Mouse (Mus musculus) ES-E14 (cell line): Measurements from ENCODE around the gene Sbf2. TPM values are rescaled to one million over a fixed set of nuclear protein-coding genes. Genes with fewer than 3 reads are reported as not detected.

Source experiments
- DNase-seq: peaks from one replicate; pipeline ENCODE4 v3.0.0-alpha.2; 2013; ENCODE audit warnings: low read depth, low spot score
- H3K27ac ChIP-seq: 2 replicates; pipeline ENCODE4 v1.5.1; 2012; ENCODE audit warnings: low read depth, mild to moderate bottlenecking, low read length, moderate library complexity, mixed read lengths; ENCODE audit not compliant: poor library complexity, insufficient read depth, severe bottlenecking
- H3K36me3 ChIP-seq: 2 replicates; pipeline ENCODE4 v1.6.1; 2012; ENCODE audit warnings: mild to moderate bottlenecking, low read length, moderate library complexity, mixed read lengths; ENCODE audit not compliant: control insufficient read depth, poor library complexity, insufficient read depth, severe bottlenecking
- H3K4me1 ChIP-seq, 2 experiments: fragments of 150-350 bp in 1 of 2; sonication (generic) in 1 of 2; 2 replicates each; pipeline ENCODE4 v1.6.1; 2012; ENCODE audit warnings: low read length in 2 of 2, mild to moderate bottlenecking in 1 of 2, mixed read lengths in 1 of 2; ENCODE audit not compliant: control insufficient read depth in 2 of 2, insufficient read depth in 2 of 2, poor library complexity in 1 of 2
- H3K4me3 ChIP-seq, 2 experiments: fragments of 150-350 bp in 1 of 2; sonication (generic) in 1 of 2; 2 replicates each; pipeline ENCODE4 v1.5.1; 2012; ENCODE audit warnings: low read length in 2 of 2, low read depth in 1 of 2, mild to moderate bottlenecking in 1 of 2, mixed read lengths in 1 of 2; ENCODE audit not compliant: insufficient read depth in 1 of 2, poor library complexity in 1 of 2, severe bottlenecking in 1 of 2
- H3K9ac ChIP-seq: 2 replicates; pipeline ENCODE4 v1.6.1; 2012; ENCODE audit warnings: low read depth, mild to moderate bottlenecking, low read length, mixed read lengths; ENCODE audit not compliant: poor library complexity, insufficient read depth, severe bottlenecking
- H3K9me3 ChIP-seq: fragments of 150-350 bp; sonication (generic); 2 replicates; pipeline ENCODE4 v1.6.1; 2012; ENCODE audit warnings: low read depth, mild to moderate bottlenecking, low read length; ENCODE audit not compliant: control insufficient read depth, insufficient read depth
- CHD2 ChIP-seq: IDR thresholded peaks from 2 replicates; pipeline ENCODE4 v1.6.1; 2014; ENCODE audit warnings: mild to moderate bottlenecking, low read depth, low read length, inconsistent platforms
- HCFC1 ChIP-seq: IDR thresholded peaks from 2 replicates; pipeline ENCODE4 v1.6.1; 2012; ENCODE audit warnings: low read length, inconsistent platforms, borderline replicate concordance; ENCODE audit not compliant: insufficient read depth
- MAFK ChIP-seq: IDR thresholded peaks from 2 replicates; pipeline ENCODE4 v1.6.1; 2014; ENCODE audit warnings: mild to moderate bottlenecking, low read depth, low read length, inconsistent platforms; ENCODE audit not compliant: insufficient read depth
- ZC3H11A ChIP-seq: IDR thresholded peaks from 2 replicates; pipeline ENCODE4 v1.6.1; 2012; ENCODE audit warnings: low read depth, mild to moderate bottlenecking, inconsistent platforms, low read length, borderline replicate concordance
- ZNF384 ChIP-seq: IDR thresholded peaks from 2 replicates; pipeline ENCODE4 v1.6.1; 2012; ENCODE audit warnings: low read depth, low read length, inconsistent platforms
- in situ Hi-C, 2 experiments: fragments of 600-800 bp; cut with MboI; formaldehyde crosslinking; loops; one replicate each; pipeline ENCODE4 v1.15.1; 2025; ENCODE audit warnings: low sequenced_read_pairs in 2 of 2, inconsistent platforms in 1 of 2; ENCODE audit not compliant: unreplicated experiment in 2 of 2
- total RNA-seq: library from RNA; depleted of rRNA; stranded (reverse); fragments of 300-350 nt; gene quantifications from 2 replicates; pipeline ENCODE4 v1.2.3, GENCODE M21; 2012

The Sbf2 gene
- total RNA-seq, 1 experiment, result 17.4 TPM

GRCm38 (mm10) chr7:110627486-110628272 is 13.0 kb upstream of the Sbf2 start, which contains the start of gene Adm:
Gene Adm, plus strand, starts transcription at chr7:110627661.
- in situ Hi-C loops, result loop anchor here (5.0 to 25.0 kb wide), 5 partner anchors 63 to 465 kb away; no protein-coding TSS in a partner anchor
- H3K27ac ChIP-seq, result no peak within 1 kb of the TSS

GRCm38 (mm10) chr7:110627099-110627482 is 12.4 kb upstream of the Sbf2 start:
- Histone ChIP-seq H3K27ac (no peak overlapping the region), H3K9ac (no peak overlapping the region), H3K4me3 (peak overlapping the region in 1 of 2 experiments; percentile 55; a peak in 1 of 4 replicates), H3K4me1 (peaks cover 0 to 13% of the 10 kb centered on the region in 2 experiments; a peak in 2 of 4 replicates), H3K36me3 (no peaks in the 10 kb centered on the region), H3K9me3 (no peaks in the 10 kb centered on the region)
- no peak for DNase-seq
- TF ChIP-seq MAFK (no peak), HCFC1 (no peak), ZNF384 (no peak), CHD2 (no peak), ZC3H11A (no peak)
- in situ Hi-C loops, result loop anchor here (5.0 to 25.0 kb wide), 5 partner anchors 62 to 465 kb away; no protein-coding TSS in a partner anchor

More at GRCm38 (mm10) chr7:110627486-110628272, 13.0 kb upstream of the Sbf2 start, which contains the start of gene Adm:
- Histone ChIP-seq H3K4me1 (peaks cover 0 to 13% of the 10 kb centered on the region in 2 experiments; a peak in 2 of 4 replicates), H3K9ac (no peak within 1 kb of the TSS), H3K4me3 (peak within 1 kb of the TSS; percentile 40 to 55; a peak in 3 of 4 replicates), H3K9me3 (no peaks in the 10 kb centered on the region), H3K36me3 (no peaks in the 10 kb centered on the region)
- DNase-seq, result no peak
- no peak for TF ChIP-seq MAFK
- no peak for TF ChIP-seq HCFC1
- no peak for TF ChIP-seq ZNF384
- no peak for TF ChIP-seq CHD2
- TF ChIP-seq ZC3H11A, result no peak

- in situ Hi-C loops, result loop anchor here (5.0 to 25.0 kb wide), 5 partner anchors 62 to 464 kb away; no protein-coding TSS in a partner anchor
- no peak overlapping the region for H3K9ac ChIP-seq
- DNase-seq, result no peak
- H3K27ac ChIP-seq, result no peak overlapping the region
- peaks cover 0 to 13% of the 10 kb centered on the region in 2 experiments; a peak in 2 of 4 replicates for H3K4me1 ChIP-seq
- H3K36me3 ChIP-seq, result no peaks in the 10 kb centered on the region
- peak overlapping the region; percentile 14 to 16; a peak in 2 of 4 replicates for H3K4me3 ChIP-seq
- no peak for TF ChIP-seq MAFK
- TF ChIP-seq CHD2, result no peak
- no peak for TF ChIP-seq HCFC1
- TF ChIP-seq ZNF384, result no peak
- TF ChIP-seq ZC3H11A, result no peak
- H3K9me3 ChIP-seq, result no peaks in the 10 kb centered on the region
Observed at GRCm38 (mm10) chr7:110626186-110627098, 11.7 kb upstream of the Sbf2 start.

GRCm38 (mm10) chr7:110625489-110625888 is 10.8 kb upstream of the Sbf2 start:
- Histone ChIP-seq H3K4me3 (no peak overlapping the region), H3K9me3 (no peaks in the 10 kb centered on the region), H3K4me1 (peaks cover 0 to 13% of the 10 kb centered on the region in 2 experiments; a peak in 2 of 4 replicates), H3K9ac (no peak overlapping the region), H3K36me3 (no peaks in the 10 kb centered on the region), H3K27ac (no peak overlapping the region)
- no peak for TF ChIP-seq ZNF384
- TF ChIP-seq CHD2, result no peak
- no peak for TF ChIP-seq HCFC1
- no peak for TF ChIP-seq MAFK
- TF ChIP-seq ZC3H11A, result no peak
- in situ Hi-C loops, result loop anchor here (5.0 to 25.0 kb wide), 5 partner anchors 61 to 463 kb away; no protein-coding TSS in a partner anchor
- DNase-seq, result no peak
